Mouse (Mus musculus) layer of hippocampus, adult 2 months (tissue): ENCODE results near the gene Rhod. TPM values are rescaled to one million over a fixed set of nuclear protein-coding genes. Genes with fewer than 3 reads are reported as not detected.

Source experiments
- DNase-seq, 2 experiments: peaks; one replicate each; pipeline ENCODE4 v3.0.0; 2022; ENCODE audit warnings: low spot score in 2 of 2
- H3K27ac ChIP-seq: fragments of 200-600 bp; 2 replicates; pipeline ENCODE4 v1.8.1; 2022
- H3K4me3 ChIP-seq: fragments of 200-600 bp; 2 replicates; pipeline ENCODE4 v1.8.1; 2022; ENCODE audit warnings: mild to moderate bottlenecking
- CTCF ChIP-seq: fragments of 200-600 bp; conservative IDR thresholded peaks from 2 replicates; pipeline ENCODE4 v1.8.1; 2022; ENCODE audit warnings: antibody characterized with exemption, mild to moderate bottlenecking, moderate library complexity
- long read RNA-seq, 2 experiments: library from polyadenylated mRNA; stranded (forward); transcript quantifications; one replicate each; pipeline ENCODE4 v2.0.0; 2021; ENCODE audit warnings: borderline mapping rate in 2 of 2
- total RNA-seq, 2 experiments: library from RNA; stranded (reverse); gene quantifications; 2 replicates each; pipeline ENCODE4 v1.2.3; 2021

The Rhod gene
- 1 to 10 TPM in 1 of 2 experiments, under 1 TPM in 1; 0.82 to 1.0 TPM for total RNA-seq
- long read RNA-seq, experiment 1 = 0 reads
- long read RNA-seq, experiment 2 = 0 reads

DNA sequence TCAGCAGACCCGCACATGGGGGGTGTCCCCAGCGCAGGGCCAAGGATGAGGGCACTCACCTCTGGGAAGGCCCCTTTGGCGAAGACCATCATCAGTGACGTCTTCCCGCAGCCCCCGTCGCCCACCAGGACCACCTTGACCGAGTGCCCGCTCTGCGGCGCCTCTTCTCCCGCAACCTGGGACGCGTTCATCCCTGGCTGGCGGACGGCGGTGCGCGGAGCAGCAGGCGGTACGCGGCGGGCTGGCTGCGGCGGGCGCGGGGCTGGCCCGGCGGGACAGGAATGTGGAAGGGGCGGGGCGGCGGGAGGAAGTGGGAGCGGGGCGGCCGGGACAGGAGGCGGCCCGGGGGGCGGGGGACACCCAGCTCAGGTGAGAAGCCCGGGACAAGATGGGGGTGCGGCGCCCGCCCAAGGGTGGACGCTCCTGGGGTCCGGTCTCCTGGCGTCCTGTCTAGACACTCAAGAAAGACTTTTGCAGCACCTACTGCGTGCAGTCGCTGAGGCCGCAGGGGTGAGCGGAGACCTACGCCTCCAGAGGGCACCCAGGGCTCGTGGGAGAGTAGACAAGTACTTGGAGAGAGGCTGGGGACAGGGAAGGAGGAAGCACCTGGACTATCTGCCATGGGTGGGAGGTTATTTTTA lies at the start of gene Rhod:
TSS of gene Rhod (minus strand) at position 272 of the 641 bp plus-strand sequence.
- TF ChIP-seq CTCF = no peak
- Histone ChIP-seq H3K27ac (no peak within 1 kb of the TSS), H3K4me3 (peak within 1 kb of the TSS; percentile 48)
- no peak for DNase-seq

DNA sequence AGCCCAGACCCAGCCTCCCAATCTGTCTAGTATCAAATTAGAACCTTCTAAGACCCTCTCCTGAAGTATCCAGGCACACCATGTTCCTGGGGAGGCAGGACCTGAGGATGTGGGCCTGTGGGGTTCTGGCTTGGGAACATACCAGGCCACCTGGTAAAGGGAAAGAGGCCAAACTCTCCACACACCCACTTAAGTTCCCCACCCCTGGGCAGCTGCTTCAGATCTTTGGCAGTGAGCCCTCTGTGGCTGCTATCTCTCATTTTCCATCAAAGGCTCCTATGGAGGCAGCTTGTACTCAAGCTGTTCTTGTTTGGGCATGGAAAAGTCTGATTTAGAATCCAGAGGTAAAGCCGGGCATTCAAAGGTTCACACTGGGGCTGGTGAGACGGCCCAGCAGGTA lies 48.6 kb upstream of the Rhod start:
- no peak for TF ChIP-seq CTCF
- Histone ChIP-seq H3K27ac (no peak overlapping the region), H3K4me3 (no peak overlapping the region)
- no peak for DNase-seq

DNA sequence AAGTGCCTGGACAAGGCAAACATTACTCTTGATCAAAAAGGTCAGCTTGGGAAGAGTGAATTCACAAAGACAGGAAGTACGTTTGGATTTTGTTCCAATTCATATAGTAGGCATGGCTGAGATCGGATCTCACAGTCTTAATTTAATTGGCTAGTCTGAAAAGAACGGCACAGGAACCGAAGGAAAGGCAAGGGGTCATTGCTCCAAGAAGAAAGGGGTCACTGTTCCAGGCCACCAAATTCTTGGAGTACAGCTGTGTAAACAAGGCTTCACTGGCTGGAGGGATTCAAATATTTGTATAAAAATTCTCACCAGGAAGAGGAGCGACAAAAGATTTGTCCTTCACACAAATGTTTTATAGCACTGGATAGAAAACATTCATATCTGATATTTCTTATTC lies 45.8 kb upstream of the Rhod start:
- Histone ChIP-seq H3K27ac (no peak overlapping the region), H3K4me3 (no peak overlapping the region)
- TF ChIP-seq CTCF = no peak
- DNase-seq = no peak

DNA sequence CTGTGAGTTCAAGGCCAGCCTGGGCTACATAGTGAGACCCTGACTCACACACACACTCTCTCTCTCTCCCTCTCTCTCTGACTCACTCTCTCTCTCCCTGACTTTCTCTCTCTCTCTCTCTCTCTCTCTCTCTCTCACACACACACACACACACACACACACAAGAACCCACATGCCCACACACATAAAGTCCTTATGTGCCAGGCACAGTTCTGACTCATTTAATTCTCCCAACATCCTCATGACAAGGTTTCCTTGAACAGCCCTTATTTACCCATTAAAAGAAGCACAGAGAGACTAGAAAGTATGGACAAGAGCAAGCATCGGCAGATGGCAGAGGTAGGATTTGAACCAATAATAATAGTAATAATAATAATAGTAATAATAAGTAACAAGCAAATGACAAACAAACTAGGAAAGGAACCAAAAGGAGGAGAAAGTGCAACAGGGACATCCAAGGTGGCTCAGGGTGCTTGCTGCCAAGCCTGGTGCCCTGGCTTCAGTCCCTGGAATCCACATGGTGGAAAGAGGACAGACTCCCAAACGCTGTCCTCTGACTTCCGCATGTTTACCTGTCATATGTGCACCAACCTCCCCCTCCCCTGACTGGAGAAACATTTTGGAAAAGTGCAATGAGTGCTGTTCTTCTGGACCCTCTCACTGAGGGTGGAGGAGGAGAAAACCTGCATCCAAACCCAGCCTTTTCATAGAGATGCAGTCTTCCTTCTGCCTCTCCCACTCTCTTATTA lies 43.1 kb upstream of the Rhod start:
- H3K4me3 ChIP-seq = no peak overlapping the region
- peak overlapping the region; percentile 51 for H3K27ac ChIP-seq
- TF ChIP-seq CTCF = no peak
- no peak for DNase-seq

DNA sequence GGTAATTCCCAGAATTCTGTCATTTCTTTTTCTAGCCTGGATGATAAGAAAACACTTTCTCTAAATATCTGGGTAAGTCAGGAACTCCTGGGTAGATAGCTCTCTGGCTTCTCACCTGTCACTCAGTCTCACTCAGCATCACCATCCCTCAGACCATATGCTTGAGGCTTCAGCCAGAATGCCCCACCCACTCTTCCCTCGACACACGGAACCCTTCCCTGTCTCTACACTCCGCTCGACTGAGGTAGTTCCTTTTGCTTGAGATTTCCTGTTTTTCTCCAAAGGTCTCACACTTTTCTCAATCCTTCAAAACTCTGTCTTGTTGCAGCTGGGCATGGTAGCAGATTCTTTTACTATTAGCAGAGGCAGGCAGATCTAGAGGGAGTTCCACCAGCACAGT lies 42.1 kb upstream of the Rhod start:
- no peak overlapping the region for H3K4me3 ChIP-seq
- H3K27ac ChIP-seq = no peak overlapping the region
- TF ChIP-seq CTCF = no peak
- DNase-seq = no peak

DNA sequence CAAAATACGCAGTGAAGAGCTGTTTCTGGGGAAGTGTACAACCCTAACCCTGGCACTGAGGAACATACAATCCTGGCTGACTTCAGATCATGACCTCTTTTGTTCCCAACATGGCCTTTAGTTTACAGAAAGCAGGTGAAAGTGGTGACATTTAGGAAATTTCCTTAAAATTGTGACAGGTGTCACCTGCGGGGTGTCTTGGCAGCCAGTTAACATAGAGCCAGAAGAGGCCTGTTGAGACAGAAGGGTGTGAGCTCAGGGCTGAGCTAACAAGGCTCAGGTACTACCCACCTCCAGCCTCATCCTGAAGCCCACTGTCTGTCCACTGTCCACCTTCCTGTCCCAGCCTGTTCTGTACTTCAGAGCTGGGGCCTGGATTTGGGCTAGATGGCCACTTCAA lies 40.8 kb upstream of the Rhod start:
- no peak overlapping the region for H3K27ac ChIP-seq

DNA sequence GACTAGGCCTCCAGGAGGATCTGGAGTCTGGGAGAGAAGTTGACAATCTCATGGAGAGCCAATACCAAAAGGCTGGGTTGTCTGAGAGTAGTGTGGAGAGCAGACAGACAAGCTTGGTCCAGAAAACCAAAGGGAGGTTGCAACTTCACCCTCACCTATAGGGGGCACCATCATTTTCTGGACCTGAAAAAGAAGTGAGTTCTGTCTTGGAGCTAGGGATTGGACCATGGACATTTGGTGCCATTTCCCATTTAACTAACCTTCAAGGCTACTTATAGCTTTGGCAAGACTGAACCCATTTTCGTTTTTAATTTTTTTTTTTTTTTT lies 38.9 kb upstream of the Rhod start:
- no peak overlapping the region for H3K4me3 ChIP-seq
- H3K27ac ChIP-seq = no peak overlapping the region
- no peak for DNase-seq
- peak; percentile 69 for TF ChIP-seq CTCF

More for the DNA sequence above, 40.8 kb upstream of the Rhod start:
- H3K4me3 ChIP-seq = no peak overlapping the region
- TF ChIP-seq CTCF = no peak
- DNase-seq = no peak

DNA sequence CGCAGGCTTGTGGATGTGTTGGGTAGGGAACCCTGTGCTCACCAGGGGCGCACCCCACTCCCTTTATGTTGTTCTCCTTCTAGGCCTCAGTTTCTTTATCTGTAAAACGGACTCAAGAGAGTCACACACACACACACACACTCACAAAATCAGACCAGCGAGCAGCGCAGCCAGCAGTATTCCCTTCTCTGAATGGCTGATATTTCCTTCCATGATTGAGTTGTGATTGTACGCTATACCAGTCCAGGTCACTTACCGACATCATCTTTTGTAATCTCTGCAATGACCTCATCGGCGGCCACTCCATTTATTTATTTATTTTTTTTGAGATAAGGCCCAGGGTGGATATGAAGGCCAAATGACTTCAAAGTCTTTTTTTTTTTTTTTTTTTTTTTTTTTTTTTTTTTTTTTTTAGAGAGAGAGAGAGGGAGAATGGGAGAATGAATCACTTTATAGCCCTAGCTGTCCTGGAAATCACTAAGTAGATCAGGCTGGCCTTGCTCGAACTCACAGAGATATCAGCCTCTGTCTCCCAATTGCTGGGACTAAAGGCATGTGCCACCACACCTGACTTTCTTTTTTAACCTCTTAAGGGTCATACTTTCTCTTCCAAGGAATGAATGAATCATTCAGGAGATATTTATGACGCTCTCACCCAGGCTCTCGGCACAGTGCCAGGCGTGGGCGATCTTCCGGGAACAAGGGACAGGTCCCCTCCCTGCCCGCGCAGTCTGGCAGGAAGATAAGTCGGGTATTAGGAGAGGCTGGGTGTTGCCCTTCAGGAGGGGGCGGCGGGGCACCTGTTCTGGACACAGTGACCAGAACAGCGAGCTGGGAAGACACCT lies 38.3 kb upstream of the Rhod start, which contains the start of gene Syt12:
TSS of gene Syt12 (minus strand) at position 103 of the 845 bp plus-strand sequence.
- Histone ChIP-seq H3K4me3 (peak within 1 kb of the TSS; percentile 79), H3K27ac (peak within 1 kb of the TSS; percentile 90)
- no peak for TF ChIP-seq CTCF
- peak in 1 of 2 experiments; percentile 26 for DNase-seq

DNA sequence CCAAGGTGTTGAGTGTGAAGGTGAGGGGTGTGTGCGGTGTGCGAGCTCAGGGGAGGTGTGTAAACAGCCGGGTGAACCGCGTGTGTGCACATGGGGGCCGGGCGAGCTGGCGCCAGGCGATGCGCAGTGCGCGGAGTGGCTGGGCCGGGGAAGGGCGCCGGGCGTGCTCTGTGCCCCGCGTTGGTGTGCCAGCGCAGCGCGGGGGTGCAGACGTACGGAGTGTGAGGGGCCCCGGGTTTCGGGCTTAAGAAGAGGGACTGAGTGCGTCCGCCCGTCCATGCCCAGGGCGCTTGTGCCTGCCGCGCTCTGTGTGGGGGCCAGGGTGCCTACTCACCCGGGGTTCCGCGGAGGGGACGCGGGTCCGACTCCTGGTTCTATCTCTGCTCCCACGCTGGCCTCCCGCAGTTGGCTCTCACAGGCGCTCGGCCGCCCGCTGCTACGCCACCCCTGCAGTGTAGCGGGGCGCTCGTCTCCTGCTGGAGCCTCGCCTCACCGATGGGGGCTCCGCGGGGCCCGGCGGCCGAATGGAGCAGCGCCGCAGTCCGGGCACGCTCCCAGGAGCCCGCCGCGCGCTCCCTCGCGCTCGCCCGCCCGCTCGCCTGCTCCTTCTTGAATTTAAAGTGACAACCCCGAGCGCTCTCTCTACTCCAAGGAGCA lies 37.5 kb upstream of the Rhod start:
- peak overlapping the region; percentile 90 for H3K27ac ChIP-seq
- TF ChIP-seq CTCF = peak; percentile 30
- DNase-seq = peak; percentile 23 to 56
- H3K4me3 ChIP-seq = peak overlapping the region; percentile 79

DNA sequence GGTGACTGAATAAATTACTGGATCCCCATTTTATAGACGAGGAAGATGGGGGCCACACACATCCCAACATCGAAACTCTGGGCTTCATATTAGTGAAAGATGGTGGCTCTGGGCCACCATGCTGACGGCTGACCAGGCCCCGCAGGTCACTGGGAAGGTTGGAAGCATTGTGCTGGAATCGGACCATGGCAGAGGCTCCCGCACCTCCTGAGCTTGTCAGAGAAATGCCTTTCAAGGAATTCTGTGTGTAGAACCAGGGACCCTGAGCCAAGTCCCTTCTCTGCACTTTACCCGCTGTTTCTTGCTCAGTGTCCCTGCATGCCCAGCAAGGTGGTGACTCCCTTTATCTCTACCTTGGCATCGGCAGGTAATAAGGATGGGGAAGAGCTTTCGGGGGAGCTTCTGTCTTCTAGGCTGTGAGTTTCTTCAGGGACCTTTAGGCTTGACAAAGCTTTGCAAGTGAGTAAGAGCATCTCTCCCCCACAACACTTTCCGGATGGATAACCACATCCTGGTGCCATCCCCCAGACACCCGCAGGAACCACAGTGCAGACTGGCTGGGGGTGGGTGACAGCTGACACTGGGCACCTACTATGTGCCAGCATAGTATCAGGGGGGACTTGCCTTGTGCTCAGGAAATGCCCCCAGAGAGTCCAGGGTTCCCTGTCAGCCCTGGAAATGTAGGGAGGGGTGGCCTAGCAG lies 36.1 kb upstream of the Rhod start:
- no peak for DNase-seq
- Histone ChIP-seq H3K27ac (no peak overlapping the region), H3K4me3 (no peak overlapping the region; the same call in 1 of the 2 replicates)
- TF ChIP-seq CTCF = no peak

DNA sequence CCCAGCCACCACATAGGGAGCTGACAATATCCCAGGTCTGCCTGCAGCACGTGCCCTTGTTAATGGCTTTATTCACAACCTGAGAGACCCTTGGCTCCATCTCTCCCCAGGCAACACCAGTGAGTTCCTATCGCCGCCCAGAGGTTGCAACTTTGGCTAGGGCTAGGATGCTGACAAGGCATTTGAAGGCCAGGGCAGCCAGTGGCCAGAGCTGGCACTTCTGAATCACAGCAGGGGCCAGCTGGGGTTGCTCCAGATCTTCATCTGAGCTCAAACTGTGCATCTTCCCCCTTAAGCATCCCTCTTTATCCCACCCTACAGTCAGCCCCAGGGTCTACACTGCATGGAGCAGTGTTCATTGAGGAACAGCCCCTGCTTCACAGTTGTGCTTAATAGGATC lies 35.5 kb upstream of the Rhod start:
- no peak overlapping the region for H3K27ac ChIP-seq
- DNase-seq = no peak
- TF ChIP-seq CTCF = no peak
- H3K4me3 ChIP-seq = no peak overlapping the region

DNA sequence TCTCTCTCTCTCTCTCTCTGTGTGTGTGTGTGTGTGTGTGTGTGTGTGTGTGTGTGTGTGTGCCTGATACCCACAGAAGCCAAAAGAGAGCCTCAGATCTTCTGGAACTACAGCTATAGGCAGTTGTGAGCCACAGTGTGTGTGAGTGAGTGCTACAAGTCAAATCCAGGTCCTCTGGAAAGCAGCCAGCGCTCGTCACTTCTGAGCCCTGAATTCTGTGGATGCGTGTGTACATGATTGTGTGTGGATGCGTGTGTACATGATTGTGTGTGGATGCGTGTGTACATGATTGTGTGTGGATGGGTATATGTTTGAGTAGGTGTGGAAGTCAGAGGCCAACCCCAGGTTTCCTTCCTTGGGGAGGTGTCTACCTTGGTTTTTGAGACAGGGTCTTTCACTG lies 34.3 kb upstream of the Rhod start:
- no peak for TF ChIP-seq CTCF

More for the DNA sequence above, 34.3 kb upstream of the Rhod start:
- DNase-seq = no peak
- Histone ChIP-seq H3K4me3 (no peak overlapping the region), H3K27ac (no peak overlapping the region)
